Mouse (Mus musculus) C2C12 (cell line): ENCODE data around the gene BC005561. TPM values are rescaled to one million over a fixed set of nuclear protein-coding genes. Genes with fewer than 3 reads are reported as not detected.

ENCODE experiments used
- H3K27me3 ChIP-seq: one replicate; pipeline ENCODE4 v1.6.1; 2011; ENCODE audit not compliant: control insufficient read depth, insufficient read depth, insufficient read length
- H3K36me3 ChIP-seq: one replicate; pipeline ENCODE4 v1.6.1; 2011; ENCODE audit not compliant: control insufficient read depth, insufficient read depth
- H3K4me3 ChIP-seq: one replicate; pipeline ENCODE4 v1.5.1; 2011; ENCODE audit warnings: mild to moderate bottlenecking, control low read depth; ENCODE audit not compliant: poor library complexity, insufficient read depth, severe bottlenecking
- H3K79me2 ChIP-seq: one replicate; pipeline ENCODE4 v1.6.1; 2011; ENCODE audit not compliant: control insufficient read depth, insufficient read depth
- H3K79me3 ChIP-seq: one replicate; pipeline ENCODE4 v1.6.1; 2011; ENCODE audit warnings: low read depth, control low read depth
- H3ac ChIP-seq: one replicate; pipeline ENCODE3; 2011; ENCODE audit warnings: low read depth; ENCODE audit not compliant: control insufficient read depth, insufficient read length
- CEBPB ChIP-seq: IDR thresholded peaks from one replicate; pipeline ENCODE4 v1.6.1; 2011; ENCODE audit warnings: low read depth, mild to moderate bottlenecking, control low read depth, moderate library complexity
- CTCF ChIP-seq: IDR thresholded peaks from one replicate; pipeline ENCODE4 v1.5.1; 2011; ENCODE audit not compliant: control insufficient read depth, insufficient read depth, insufficient read length
- FOSL1 ChIP-seq: IDR thresholded peaks from one replicate; pipeline ENCODE4 v1.8.0; 2011; ENCODE audit warnings: mild to moderate bottlenecking, low read length; ENCODE audit not compliant: poor library complexity, insufficient read depth, severe bottlenecking
- MAX ChIP-seq: IDR thresholded peaks from one replicate; pipeline ENCODE4 v1.6.1; 2011; ENCODE audit warnings: mild to moderate bottlenecking, control low read depth
- MYOD1 ChIP-seq: IDR thresholded peaks from one replicate; pipeline ENCODE4 v1.6.1; 2011; ENCODE audit warnings: low read depth; ENCODE audit not compliant: control insufficient read depth, insufficient read length
- MYOG ChIP-seq: IDR thresholded peaks from one replicate; pipeline ENCODE4 v1.6.1; 2011; ENCODE audit not compliant: control insufficient read depth, insufficient read length; ENCODE audit errors: extremely low read depth
- USF1 ChIP-seq: IDR thresholded peaks from one replicate; pipeline ENCODE4 v1.6.1; 2011; ENCODE audit warnings: low read depth, mild to moderate bottlenecking, control low read depth, moderate library complexity
- polyA plus RNA-seq: library from polyadenylated mRNA; unstranded; fragments of >200 nt; fragmentation: generic; extraction: Trizol; gene quantifications from one replicate; pipeline ENCODE4 v1.2.1, GENCODE M21; 2012; ENCODE audit warnings: missing spikeins

BC005561 gene
- polyA plus RNA-seq, 1 experiment, result 0.60 TPM

- Histone ChIP-seq H3K36me3 (peaks cover 55% of the 10 kb centered on the region), H3K4me3 (no peak overlapping the region), H3ac (no peak overlapping the region), H3K79me3 (no peaks in the 10 kb centered on the region), H3K27me3 (no peaks in the 10 kb centered on the region), H3K79me2 (no peaks in the 10 kb centered on the region)
- TF ChIP-seq MYOG, result no peak
- no peak for TF ChIP-seq CEBPB
- TF ChIP-seq FOSL1, result no peak
- TF ChIP-seq USF1, result no peak
- no peak for TF ChIP-seq MAX
- TF ChIP-seq CTCF, result no peak
- no peak for TF ChIP-seq MYOD1
Measured at GRCm38 (mm10) chr5:104482856-104483255, 25.3 kb upstream of the BC005561 start.

- no peaks in the 10 kb centered on the region for H3K27me3 ChIP-seq
- peaks cover 65% of the 10 kb centered on the region for H3K36me3 ChIP-seq
- TF ChIP-seq CTCF, result no peak
- TF ChIP-seq MYOD1, result no peak
- TF ChIP-seq FOSL1, result no peak
- no peak for TF ChIP-seq MYOG
- no peak for TF ChIP-seq MAX
- TF ChIP-seq CEBPB, result no peak
- TF ChIP-seq USF1, result no peak
- H3ac ChIP-seq, result no peak overlapping the region
- H3K79me3 ChIP-seq, result no peaks in the 10 kb centered on the region
- no peaks in the 10 kb centered on the region for H3K79me2 ChIP-seq
- H3K4me3 ChIP-seq, result no peak overlapping the region
Measured at GRCm38 (mm10) chr5:104491561-104491960, 16.6 kb upstream of the BC005561 start.

DNA sequence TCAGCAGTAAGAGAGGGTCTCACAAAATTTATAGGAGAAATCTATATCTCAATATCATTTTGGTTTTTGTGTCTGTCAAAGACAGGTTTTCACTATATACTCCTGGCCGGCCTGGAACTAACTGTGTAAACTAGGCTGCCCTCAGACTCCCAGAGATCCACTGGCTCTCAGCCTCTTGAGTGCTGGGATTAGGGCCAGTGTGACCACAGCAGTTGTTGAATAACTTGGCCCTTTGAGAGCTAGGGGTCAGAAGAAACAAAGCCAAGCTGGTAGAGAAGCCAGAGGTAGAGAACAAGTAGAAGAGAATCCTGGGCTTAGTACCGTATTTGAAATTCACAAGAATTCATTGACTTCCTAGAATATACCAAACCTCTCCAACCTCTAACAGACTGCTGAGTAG, 3.3 kb upstream of the BC005561 start:
- Histone ChIP-seq H3K4me3 (no peak overlapping the region), H3ac (no peak overlapping the region), H3K79me2 (peaks cover 17% of the 10 kb centered on the region), H3K27me3 (no peaks in the 10 kb centered on the region), H3K36me3 (peaks cover 14% of the 10 kb centered on the region), H3K79me3 (peaks cover 5% of the 10 kb centered on the region)
- TF ChIP-seq MAX (no peak), FOSL1 (no peak), CTCF (no peak), MYOG (no peak), MYOD1 (no peak), USF1 (no peak), CEBPB (no peak)

GRCm38 (mm10) chr5:104507829-104508194, 340 bp upstream of the BC005561 start:
- Histone ChIP-seq H3ac (no peak overlapping the region), H3K79me2 (peaks cover 31% of the 10 kb centered on the region), H3K27me3 (no peaks in the 10 kb centered on the region), H3K36me3 (peaks cover 12% of the 10 kb centered on the region), H3K79me3 (peaks cover 17% of the 10 kb centered on the region), H3K4me3 (peak overlapping the region; percentile 55)
- TF ChIP-seq CEBPB (no peak), MAX (no peak), MYOD1 (no peak), CTCF (no peak), MYOG (no peak), USF1 (no peak), FOSL1 (no peak)

GRCm38 (mm10) chr5:104511211-104511610, 3.1 kb downstream of the BC005561 start:
- Histone ChIP-seq H3K79me3 (peaks cover 22% of the 10 kb centered on the region), H3K4me3 (no peak overlapping the region), H3K79me2 (peaks cover 31% of the 10 kb centered on the region), H3K36me3 (peaks cover 19% of the 10 kb centered on the region), H3ac (no peak overlapping the region), H3K27me3 (no peaks in the 10 kb centered on the region)
- no peak for TF ChIP-seq CTCF
- TF ChIP-seq USF1, result no peak
- TF ChIP-seq MYOG, result no peak
- no peak for TF ChIP-seq CEBPB
- TF ChIP-seq MYOD1, result no peak
- no peak for TF ChIP-seq FOSL1
- no peak for TF ChIP-seq MAX

GRCm38 (mm10) chr5:104538612-104539011, 30.5 kb downstream of the BC005561 start:
- Histone ChIP-seq H3K79me2 (no peaks in the 10 kb centered on the region), H3K79me3 (no peaks in the 10 kb centered on the region), H3K36me3 (peaks cover 8% of the 10 kb centered on the region), H3K4me3 (no peak overlapping the region), H3ac (no peak overlapping the region), H3K27me3 (no peaks in the 10 kb centered on the region)
- TF ChIP-seq USF1 (no peak), MYOD1 (no peak), MAX (no peak), CTCF (no peak), FOSL1 (no peak), MYOG (no peak), CEBPB (no peak)
